Mouse (Mus musculus) brain, embryonic 14.5 days (tissue): ENCODE results near the gene Anks1b.

ENCODE experiments used
- CTCF ChIP-seq: fragments of 200-500 bp; IDR thresholded peaks from 2 replicates; pipeline ENCODE4 v1.5.1; 2012; ENCODE audit warnings: inconsistent platforms, mild to moderate bottlenecking, moderate library complexity, borderline replicate concordance; ENCODE audit not compliant: insufficient read depth, insufficient read length; ENCODE audit errors: extremely low read depth
- POLR2A ChIP-seq: fragments of 200-500 bp; IDR thresholded peaks from 2 replicates; pipeline ENCODE4 v1.6.1; 2012; ENCODE audit warnings: mild to moderate bottlenecking, inconsistent platforms, borderline replicate concordance; ENCODE audit not compliant: poor library complexity, insufficient read depth, insufficient read length, severe bottlenecking; ENCODE audit errors: extremely low read depth

DNA sequence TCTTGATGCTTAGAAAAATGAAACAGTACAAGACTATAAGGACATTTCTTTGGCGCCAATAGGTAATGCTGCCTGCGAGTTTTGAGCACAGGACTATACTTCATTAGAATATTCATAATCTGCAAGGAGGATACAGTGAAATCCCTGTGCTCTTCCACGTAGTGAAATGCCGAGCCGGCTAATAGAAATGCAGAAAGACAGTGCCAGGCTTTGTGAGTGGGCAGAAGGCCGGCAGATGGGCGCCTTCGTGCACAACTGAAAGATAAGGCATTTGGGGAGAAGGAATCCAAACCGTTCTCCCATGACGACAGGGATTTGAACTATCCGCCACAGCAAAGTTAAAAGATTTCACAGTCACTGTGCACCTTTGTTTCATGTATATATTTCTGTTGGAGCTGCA, 1019.4 kb downstream of the Anks1b start:
- TF ChIP-seq CTCF (no peak), POLR2A (no peak)
